ENCODE assay signal across 10 mouse cellular contexts in the genomic region with DNA sequence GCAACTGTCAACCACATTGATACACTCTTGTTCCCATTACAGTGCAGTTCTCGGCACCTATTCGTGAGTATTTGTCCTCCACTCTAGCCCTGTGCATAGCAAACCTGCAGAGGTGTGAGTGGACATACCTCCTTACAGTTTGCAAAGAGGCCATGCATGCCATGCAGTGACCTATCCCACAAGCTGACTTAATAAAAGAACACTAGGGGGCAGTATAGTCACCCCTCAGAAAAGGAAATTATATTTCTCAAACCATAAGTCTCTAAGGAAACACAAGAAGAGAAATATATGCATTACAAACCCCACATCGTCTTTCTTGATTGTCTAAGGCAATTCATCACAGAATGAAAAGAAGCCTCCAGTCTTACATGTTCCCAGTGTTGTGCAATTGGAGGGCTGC. TPM values are rescaled to one million over a fixed set of nuclear protein-coding genes. Genes with fewer than 3 reads are reported as not detected.
A peak's percentile ranks its signal among the peaks of the same experiment; 100 is the strongest.
DNase-seq lines count a peak whose midpoint lies in the region; ATAC-seq and TF ChIP-seq lines count a peak whose summit lies in the region.
"Had no signal": no experiment of that assay in that cellular context is flagged by ENCODE, and none has a peak within 500 bp of the region (broad histone marks: within the 10 kb centered on the region; RNA-seq: fewer than 3 reads in every experiment).

No protein-coding gene starts in this region.

- no peaks in the 10 kb centered on the region for H3K36me3 ChIP-seq in hindbrain, embryonic 14.5 days (replicated peaks; ENCODE audit: control insufficient read depth, insufficient read depth)
- H3K36me3 ChIP-seq in hindbrain, embryonic 12.5 days: no peaks in the 10 kb centered on the region
- H3K36me3 ChIP-seq in spleen, adult 2 months (ENCODE audit: control insufficient read depth, insufficient read depth, low read length): no peaks in the 10 kb centered on the region
- H3K36me3 ChIP-seq in midbrain, embryonic 13.5 days: no peaks in the 10 kb centered on the region
- H3K36me3 ChIP-seq: midbrain, embryonic 12.5 days had no signal

- no peak overlapping the region for H3K4me3 ChIP-seq in hindbrain, embryonic 14.5 days (replicated peaks; ENCODE audit: low read length)
- no peak overlapping the region for H3K4me3 ChIP-seq in hindbrain, embryonic 12.5 days
- no peak overlapping the region for H3K4me3 ChIP-seq in spleen, adult 2 months (ENCODE audit: extremely low read depth, insufficient read depth, insufficient read length)
- H3K4me3 ChIP-seq in midbrain, embryonic 13.5 days (replicated peaks): no peak overlapping the region
- H3K4me3 ChIP-seq: midbrain, embryonic 12.5 days had no signal

- H3K9ac ChIP-seq in hindbrain, embryonic 14.5 days: no peak overlapping the region
- H3K9ac ChIP-seq in hindbrain, embryonic 12.5 days: no peak overlapping the region
- H3K9ac ChIP-seq in midbrain, embryonic 13.5 days (replicated peaks): no peak overlapping the region
- H3K9ac ChIP-seq: midbrain, embryonic 12.5 days had no signal

- no peaks in the 10 kb centered on the region for H3K27me3 ChIP-seq in hindbrain, embryonic 14.5 days (ENCODE audit: control insufficient read depth, insufficient read depth, low read length)
- no peaks in the 10 kb centered on the region for H3K27me3 ChIP-seq in hindbrain, embryonic 12.5 days
- H3K27me3 ChIP-seq in spleen, adult 2 months (ENCODE audit: control insufficient read depth, insufficient read depth, low read length): no peaks in the 10 kb centered on the region
- no peaks in the 10 kb centered on the region for H3K27me3 ChIP-seq in midbrain, embryonic 13.5 days
- H3K27me3 ChIP-seq: midbrain, embryonic 12.5 days had no signal

- no peak overlapping the region for H3K4me2 ChIP-seq in hindbrain, embryonic 14.5 days (replicated peaks)
- no peak overlapping the region for H3K4me2 ChIP-seq in hindbrain, embryonic 12.5 days (replicated peaks)
- no peak overlapping the region for H3K4me2 ChIP-seq in midbrain, embryonic 13.5 days (replicated peaks)
- H3K4me2 ChIP-seq: midbrain, embryonic 12.5 days had no signal

- peak; percentile 3; the same call in 1 of the 2 replicates for TF ChIP-seq CTCF in spleen, adult 2 months (IDR thresholded peaks at IDR 0.05; ENCODE audit: extremely low read depth, insufficient read depth, insufficient read length, insufficient replicate concordance)

- no peaks in the 10 kb centered on the region for H3K4me1 ChIP-seq in hindbrain, embryonic 14.5 days (replicated peaks; ENCODE audit: control insufficient read depth, insufficient read depth, low read length)
- no peaks in the 10 kb centered on the region for H3K4me1 ChIP-seq in hindbrain, embryonic 12.5 days
- H3K4me1 ChIP-seq in spleen, adult 2 months (ENCODE audit: control insufficient read depth, insufficient read depth, insufficient read length): peaks cover 2% of the 10 kb centered on the region; the same call in 1 of the 2 replicates
- no peaks in the 10 kb centered on the region for H3K4me1 ChIP-seq in midbrain, embryonic 13.5 days (replicated peaks)
- H3K4me1 ChIP-seq: midbrain, embryonic 12.5 days had no signal

- 53% methylated on average over 3 of the region's 3 CpGs for WGBS in hindbrain, embryonic 14.5 days
- WGBS in hindbrain, embryonic 12.5 days: 53% methylated on average over 3 of the region's 3 CpGs
- WGBS in spleen, adult 2 months: 43% methylated on average over 3 of the region's 3 CpGs
- WGBS in midbrain, embryonic 13.5 days: 58% methylated on average over 3 of the region's 3 CpGs

- H3K27ac ChIP-seq in hindbrain, embryonic 14.5 days: no peak overlapping the region
- H3K27ac ChIP-seq in hindbrain, embryonic 12.5 days: no peak overlapping the region
- H3K27ac ChIP-seq in spleen, adult 2 months (ENCODE audit: insufficient read depth, low read length): no peak overlapping the region
- no peak overlapping the region for H3K27ac ChIP-seq in midbrain, embryonic 13.5 days
- H3K27ac ChIP-seq: midbrain, embryonic 12.5 days had no signal

- ATAC-seq in hindbrain, embryonic 14.5 days (ENCODE audit: low FRiP score): no peak
- ATAC-seq in hindbrain, embryonic 12.5 days (ENCODE audit: low FRiP score): no peak
- ATAC-seq in midbrain, embryonic 13.5 days: no peak

- TF ChIP-seq POLR2A in spleen, adult 2 months (IDR thresholded peaks at IDR 0.05; ENCODE audit: low read depth, low read length): no peak

- DNase-seq in hindbrain, embryonic 14.5 days (ENCODE audit: low spot score): peak; percentile 76
- peak in 1 of 2 experiments; percentile 21 for DNase-seq in spleen, adult 2 months (ENCODE audit: low read depth in 1 of 2, low spot score in 2 of 2)
- no peak for DNase-seq in spleen, adult 18-20 months
- DNase-seq in embryo, embryonic 11.5 days (ENCODE audit: low read depth, low spot score): peak; percentile 29
- no peak for DNase-seq in urinary bladder, adult 2 months (ENCODE audit: low spot score)
- DNase-seq in gastrocnemius, adult 18-20 months (ENCODE audit: low spot score): no peak
- DNase-seq: adrenal gland, postnatal 25 days had no signal

- H3K9me3 ChIP-seq in hindbrain, embryonic 14.5 days (ENCODE audit: control insufficient read depth, low read length): no peaks in the 10 kb centered on the region
- H3K9me3 ChIP-seq in hindbrain, embryonic 12.5 days (replicated peaks): peaks cover 7% of the 10 kb centered on the region; the same call in 1 of the 2 replicates
- peaks cover 4% of the 10 kb centered on the region; the same call in 1 of the 2 replicates for H3K9me3 ChIP-seq in midbrain, embryonic 13.5 days

RNA-seq across cellular contexts. Expression of a gene that starts 37.3 kb away (rescaled TPM):
- not detected in 2 replicates for polyA plus RNA-seq in hindbrain, embryonic 14.5 days (2014; fragmentation: Nextera tagmentation; extraction: Ambion mirVana)
- not detected in 2 replicates for polyA plus RNA-seq in hindbrain, embryonic 12.5 days (2016; fragmentation: Nextera tagmentation; extraction: Ambion mirVana)
- 0.55 and 1.1 TPM in 2 replicates for polyA plus RNA-seq in spleen, adult 2 months (2012; rRNA removed)
- polyA plus RNA-seq in urinary bladder, adult 2 months (2012; rRNA removed): 0.04 TPM in 1 of 2 replicates, not detected in the other
- polyA plus RNA-seq in midbrain, embryonic 13.5 days (2015; fragmentation: Nextera tagmentation; extraction: Ambion mirVana): not detected in 2 replicates
- total RNA-seq in gastrocnemius, adult 18-20 months (2021): not detected
- total RNA-seq: adrenal gland, postnatal 25 days had no signal
- polyA plus RNA-seq: midbrain, embryonic 12.5 days had no signal

RNA-seq across cellular contexts. Expression of a gene that starts 41.2 kb away (rescaled TPM):
- 4.2 and 5.6 TPM in 2 replicates for polyA plus RNA-seq in hindbrain, embryonic 14.5 days (2014; fragmentation: Nextera tagmentation; extraction: Ambion mirVana)
- polyA plus RNA-seq in hindbrain, embryonic 12.5 days (2016; fragmentation: Nextera tagmentation; extraction: Ambion mirVana): 1.9 and 2.5 TPM in 2 replicates
- 1.1 and 1.8 TPM in 2 replicates for polyA plus RNA-seq in spleen, adult 2 months (2012; rRNA removed)
- polyA plus RNA-seq in urinary bladder, adult 2 months (2012; rRNA removed): 1.2 and 1.6 TPM in 2 replicates
- 4.6 and 5.6 TPM in 2 replicates for polyA plus RNA-seq in midbrain, embryonic 13.5 days (2015; fragmentation: Nextera tagmentation; extraction: Ambion mirVana)
- not detected for total RNA-seq in gastrocnemius, adult 18-20 months (2021)

Comparison
In these comparisons a context has a peak if more than half of its experiments do, and no peak if none do; other contexts are left out.
1. DNase-seq: peak in hindbrain, embryonic 14.5 days (single experiment) and embryo, embryonic 11.5 days (single experiment); none in spleen, adult 18-20 months (0 of 2), urinary bladder, adult 2 months (single experiment) and gastrocnemius, adult 18-20 months (single experiment).